Mouse (Mus musculus): ENCODE data around the gene Agap3. TPM values are rescaled to one million over a fixed set of nuclear protein-coding genes. Genes with fewer than 3 reads are reported as not detected.

The Agap3 gene
- total RNA-seq, 2 experiments from 2014 or later: 651 to 655 TPM

- TF ChIP-seq CTCF (conservative IDR thresholded peaks at IDR 0.05): peak; percentile 36
- Histone ChIP-seq H3K27ac (peak within 1 kb of the TSS; percentile 96), H3K4me3 (peak within 1 kb of the TSS; percentile 95)
- peak; percentile 99 to 100 for DNase-seq (ENCODE audit: low spot score in 2 of 2)
Observed at GRCm38 (mm10) chr5:24423129-24424003, 28.6 kb upstream of the Agap3 start, which contains the start of the genes Cdk5 and Slc4a2. TSS of gene Cdk5 (minus strand) at chr5:24423530. TSS of gene Slc4a2 (plus strand) at chr5:24423837.

DNA sequence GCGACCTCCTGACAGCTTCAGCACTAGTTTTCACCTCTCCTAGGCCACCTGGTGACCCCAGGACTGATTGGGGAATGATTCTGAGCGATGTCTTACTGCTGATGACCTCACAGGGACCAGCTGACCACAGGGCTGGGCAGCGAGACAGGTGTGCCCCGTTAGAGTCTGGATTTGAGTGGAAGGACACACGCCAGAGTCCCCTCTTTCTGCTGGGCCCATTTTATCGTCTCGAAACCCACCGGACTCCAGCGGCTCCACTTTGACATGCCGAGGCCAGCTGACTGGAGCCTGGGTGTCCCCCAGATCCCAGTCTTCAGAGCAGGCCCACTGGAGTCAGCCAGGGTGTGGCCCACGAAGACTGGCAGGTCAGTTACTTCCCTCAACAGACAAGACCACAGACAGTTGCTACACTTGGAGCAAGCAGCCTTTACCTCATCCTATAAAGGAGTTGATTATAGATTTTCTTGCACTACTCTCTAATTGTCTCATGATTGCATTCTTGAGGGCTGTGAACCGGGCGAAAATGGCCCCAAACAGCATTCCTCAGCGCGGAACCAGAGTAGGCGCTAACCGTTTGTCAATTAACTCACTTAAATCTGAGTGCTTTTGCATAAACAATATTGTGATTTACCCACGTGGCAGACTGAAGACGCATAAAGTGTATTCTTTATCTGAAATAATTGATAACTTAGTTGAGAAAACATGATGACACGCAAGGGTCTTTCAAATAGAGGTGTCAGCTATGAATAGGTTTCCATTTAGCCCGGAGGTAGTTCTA, 27.8 kb upstream of the Agap3 start:
- no peak for TF ChIP-seq CTCF (conservative IDR thresholded peaks at IDR 0.05)
- Histone ChIP-seq H3K4me3 (peak overlapping the region; percentile 95), H3K27ac (peak overlapping the region; percentile 96)
- DNase-seq (ENCODE audit: low spot score in 2 of 2): no peak

- Histone ChIP-seq H3K4me3 (peak overlapping the region; percentile 95), H3K27ac (peak overlapping the region; percentile 96)
- DNase-seq (ENCODE audit: low spot score in 2 of 2): peak; percentile 54 to 77
- no peak for TF ChIP-seq CTCF (conservative IDR thresholded peaks at IDR 0.05)
Observed at GRCm38 (mm10) chr5:24424861-24425411, 27.0 kb upstream of the Agap3 start.

GRCm38 (mm10) chr5:24425421-24426036, 26.4 kb upstream of the Agap3 start:
- peak; percentile 39 for TF ChIP-seq CTCF (conservative IDR thresholded peaks at IDR 0.05)
- H3K27ac ChIP-seq: peak overlapping the region; percentile 96
- peak overlapping the region; percentile 95 for H3K4me3 ChIP-seq
- no peak for DNase-seq (ENCODE audit: low spot score in 2 of 2)

- H3K4me3 ChIP-seq: peak overlapping the region; percentile 95
- TF ChIP-seq CTCF (conservative IDR thresholded peaks at IDR 0.05): no peak
- H3K27ac ChIP-seq: no peak overlapping the region
- DNase-seq (ENCODE audit: low spot score in 2 of 2): no peak
Observed at GRCm38 (mm10) chr5:24426037-24426432, 25.9 kb upstream of the Agap3 start.

DNA sequence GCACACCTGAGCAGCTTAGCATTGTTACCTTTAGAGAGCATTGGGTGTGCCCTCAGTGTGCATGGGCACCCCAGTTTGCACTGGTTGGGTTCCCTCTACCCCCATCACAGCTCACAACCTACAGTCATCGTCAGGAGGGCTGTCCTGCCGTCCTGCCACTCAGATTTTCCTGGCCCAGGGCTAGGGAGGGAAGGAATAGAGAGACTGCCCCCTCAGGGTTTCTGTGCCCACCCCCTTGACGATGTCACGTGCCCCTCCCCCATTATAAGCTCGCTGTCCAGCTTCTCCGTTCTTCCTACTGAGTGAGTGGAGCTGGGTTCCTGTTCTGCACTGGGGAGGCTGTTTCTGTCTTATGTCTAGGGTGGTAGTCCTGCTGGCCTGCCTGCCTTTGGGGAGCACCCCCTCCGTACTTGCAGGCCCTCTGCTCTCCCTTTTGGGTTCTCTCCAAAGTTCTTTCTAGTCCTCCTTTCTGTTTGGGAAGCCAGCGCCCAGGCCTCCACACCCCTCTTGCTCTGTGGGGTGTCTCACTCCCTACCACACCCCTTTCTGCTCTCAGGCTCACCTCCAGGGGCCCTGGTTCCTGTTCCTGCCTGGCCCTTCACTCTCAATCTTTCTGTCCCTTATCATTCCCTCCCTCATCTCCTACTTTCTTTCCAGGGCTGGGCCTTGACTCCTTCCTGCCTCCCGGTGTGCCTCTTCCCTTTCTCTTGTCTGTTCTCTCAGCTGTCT, 25.3 kb upstream of the Agap3 start:
- no peak overlapping the region for H3K27ac ChIP-seq
- no peak for DNase-seq (ENCODE audit: low spot score in 2 of 2)
- no peak for TF ChIP-seq CTCF (conservative IDR thresholded peaks at IDR 0.05)
- H3K4me3 ChIP-seq: no peak overlapping the region

- Histone ChIP-seq H3K27ac (no peak overlapping the region), H3K4me3 (no peak overlapping the region)
- TF ChIP-seq CTCF (conservative IDR thresholded peaks at IDR 0.05): no peak
- no peak for DNase-seq (ENCODE audit: low spot score in 2 of 2)
Observed at GRCm38 (mm10) chr5:24427285-24427633, 24.7 kb upstream of the Agap3 start.

- no peak overlapping the region for H3K27ac ChIP-seq
- no peak overlapping the region for H3K4me3 ChIP-seq
- TF ChIP-seq CTCF (conservative IDR thresholded peaks at IDR 0.05): no peak
- DNase-seq (ENCODE audit: low spot score in 2 of 2): no peak
Observed at GRCm38 (mm10) chr5:24427981-24428402, 24.0 kb upstream of the Agap3 start.

GRCm38 (mm10) chr5:24428596-24428995, 23.4 kb upstream of the Agap3 start:
- no peak overlapping the region for H3K4me3 ChIP-seq
- H3K27ac ChIP-seq: no peak overlapping the region
- no peak for TF ChIP-seq CTCF (conservative IDR thresholded peaks at IDR 0.05)
- no peak for DNase-seq (ENCODE audit: low spot score in 2 of 2)

- Histone ChIP-seq H3K27ac (no peak overlapping the region), H3K4me3 (no peak overlapping the region)
- TF ChIP-seq CTCF (conservative IDR thresholded peaks at IDR 0.05): no peak
- DNase-seq (ENCODE audit: low spot score in 2 of 2): no peak
Observed at GRCm38 (mm10) chr5:24433993-24434392, 18.0 kb upstream of the Agap3 start.

GRCm38 (mm10) chr5:24441187-24441586, 10.8 kb upstream of the Agap3 start:
- no peak overlapping the region for H3K27ac ChIP-seq
- TF ChIP-seq CTCF (conservative IDR thresholded peaks at IDR 0.05): no peak
- DNase-seq (ENCODE audit: low spot score in 2 of 2): no peak

DNA sequence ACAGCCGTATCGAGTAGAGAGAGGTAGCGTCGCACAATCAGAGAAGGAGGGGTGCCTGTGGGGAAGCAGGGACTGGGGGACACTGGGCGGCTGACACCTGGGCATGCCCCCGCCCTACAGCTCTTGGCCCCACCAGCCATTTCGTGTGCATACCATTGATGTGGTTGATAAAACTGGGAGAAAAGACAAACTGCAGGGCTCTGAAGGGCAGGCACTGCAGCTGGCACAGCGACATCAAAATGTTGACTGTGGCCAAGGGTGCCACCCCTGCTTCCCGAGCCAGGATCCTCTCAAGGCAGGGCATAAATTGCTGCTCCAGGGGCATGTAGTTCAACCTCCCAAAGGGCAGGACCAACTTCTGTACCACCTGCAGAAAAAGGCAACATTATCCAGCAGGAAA, 9.9 kb upstream of the Agap3 start:
- no peak overlapping the region for H3K4me3 ChIP-seq
- DNase-seq (ENCODE audit: low spot score in 2 of 2): no peak
- TF ChIP-seq CTCF (conservative IDR thresholded peaks at IDR 0.05): no peak

More at GRCm38 (mm10) chr5:24441187-24441586, 10.8 kb upstream of the Agap3 start:
- H3K4me3 ChIP-seq: no peak overlapping the region

More for the DNA sequence above, 9.9 kb upstream of the Agap3 start:
- no peak overlapping the region for H3K27ac ChIP-seq

All from layer of hippocampus, adult 2 months (tissue).